Mouse (Mus musculus) heart, postnatal 0 days (tissue): ENCODE measurements around the gene Hdac4.

Experiments
- CTCF ChIP-seq: IDR thresholded peaks from 2 replicates; pipeline ENCODE4 v1.5.1; 2016; ENCODE audit warnings: antibody characterized with exemption, control low read depth, low read depth
- EP300 ChIP-seq: IDR thresholded peaks from 2 replicates; pipeline ENCODE4 v1.6.1; 2016; ENCODE audit warnings: antibody characterized with exemption, low read depth

DNA sequence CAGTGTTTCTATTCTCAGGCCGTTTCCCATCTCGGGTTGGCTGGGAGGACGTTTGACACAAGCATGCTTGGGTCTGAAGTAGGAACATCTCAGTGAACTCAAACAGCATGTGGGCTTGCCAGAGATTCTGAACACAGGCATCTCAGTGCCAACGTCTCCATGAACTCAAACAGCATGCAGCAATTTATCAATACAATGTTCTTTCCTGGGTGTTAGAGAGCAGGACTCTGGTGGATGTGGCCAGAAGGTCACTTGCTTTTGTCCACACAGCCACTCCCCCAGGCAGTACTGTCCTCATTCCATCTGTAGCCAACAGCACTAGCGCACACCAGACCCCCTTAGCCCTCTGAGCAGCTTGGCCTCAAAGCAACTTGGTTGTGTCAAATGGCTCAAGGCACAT lies 274.2 kb downstream of the Hdac4 start:
- TF ChIP-seq EP300 (no peak), CTCF (no peak)
